Mouse (Mus musculus): ENCODE data around the gene Fli1. TPM values are rescaled to one million over a fixed set of nuclear protein-coding genes. Genes with fewer than 3 reads are reported as not detected.

Fli1 gene
- polyA plus RNA-seq, 1 experiment from 2014 or later = 6.0 TPM

GRCm38 (mm10) chr9:32559859-32560258 is 17.2 kb upstream of the Fli1 start:
- H3K4me1 ChIP-seq (ENCODE audit: control insufficient read depth, insufficient read depth, low read length) = no peaks in the 10 kb centered on the region
- H3K27ac ChIP-seq (ENCODE audit: low read length) = no peak overlapping the region
- no peaks in the 10 kb centered on the region for H3K36me3 ChIP-seq (ENCODE audit: control insufficient read depth, insufficient read depth, low read length)
- no peak overlapping the region for H3K9ac ChIP-seq (ENCODE audit: low read depth, low read length)
- no peak overlapping the region for H3K4me2 ChIP-seq (ENCODE audit: low read length)
- no peaks in the 10 kb centered on the region for H3K27me3 ChIP-seq (ENCODE audit: control insufficient read depth, insufficient read depth, low read depth, low read length)
- ATAC-seq = no peak
- no peak overlapping the region for H3K4me3 ChIP-seq (ENCODE audit: low read depth, low read length)
- H3K9me3 ChIP-seq (replicated peaks; ENCODE audit: control insufficient read depth, low read length, poor library complexity, severe bottlenecking) = no peaks in the 10 kb centered on the region
- 67% methylated on average over 8 of the region's 8 CpGs for WGBS

GRCm38 (mm10) chr9:32559454-32559853 is 16.8 kb upstream of the Fli1 start:
- Histone ChIP-seq H3K9me3 (replicated peaks; ENCODE audit: control insufficient read depth, low read length, poor library complexity, severe bottlenecking) (no peaks in the 10 kb centered on the region), H3K27me3 (ENCODE audit: control insufficient read depth, insufficient read depth, low read depth, low read length) (no peaks in the 10 kb centered on the region), H3K4me1 (ENCODE audit: control insufficient read depth, insufficient read depth, low read length) (no peaks in the 10 kb centered on the region), H3K27ac (ENCODE audit: low read length) (no peak overlapping the region), H3K36me3 (ENCODE audit: control insufficient read depth, insufficient read depth, low read length) (no peaks in the 10 kb centered on the region), H3K4me2 (ENCODE audit: low read length) (no peak overlapping the region), H3K4me3 (ENCODE audit: low read depth, low read length) (no peak overlapping the region), H3K9ac (ENCODE audit: low read depth, low read length) (no peak overlapping the region)
- ATAC-seq = no peak

GRCm38 (mm10) chr9:32556313-32556712 is 13.7 kb upstream of the Fli1 start:
- H3K27ac ChIP-seq (ENCODE audit: low read length) = no peak overlapping the region
- H3K4me3 ChIP-seq (ENCODE audit: low read depth, low read length) = no peak overlapping the region
- H3K9ac ChIP-seq (ENCODE audit: low read depth, low read length) = no peak overlapping the region
- WGBS = 84% methylated on average over 7 of the region's 7 CpGs
- H3K4me1 ChIP-seq (ENCODE audit: control insufficient read depth, insufficient read depth, low read length) = no peaks in the 10 kb centered on the region
- no peak for ATAC-seq
- no peaks in the 10 kb centered on the region for H3K36me3 ChIP-seq (ENCODE audit: control insufficient read depth, insufficient read depth, low read length)
- H3K9me3 ChIP-seq (replicated peaks; ENCODE audit: control insufficient read depth, low read length, poor library complexity, severe bottlenecking) = no peaks in the 10 kb centered on the region
- H3K4me2 ChIP-seq (ENCODE audit: low read length) = no peak overlapping the region
- no peaks in the 10 kb centered on the region for H3K27me3 ChIP-seq (ENCODE audit: control insufficient read depth, insufficient read depth, low read depth, low read length)

- Histone ChIP-seq H3K27ac (ENCODE audit: low read length) (no peak overlapping the region), H3K9me3 (replicated peaks; ENCODE audit: control insufficient read depth, low read length, poor library complexity, severe bottlenecking) (no peaks in the 10 kb centered on the region), H3K4me1 (ENCODE audit: control insufficient read depth, insufficient read depth, low read length) (0 out of 2 replicates have a peak, but pooled peaks cover 3% of the 10 kb centered on the region), H3K36me3 (ENCODE audit: control insufficient read depth, insufficient read depth, low read length) (no peaks in the 10 kb centered on the region), H3K9ac (ENCODE audit: low read depth, low read length) (no peak overlapping the region), H3K4me2 (ENCODE audit: low read length) (no peak overlapping the region), H3K4me3 (ENCODE audit: low read depth, low read length) (no peak overlapping the region), H3K27me3 (ENCODE audit: control insufficient read depth, insufficient read depth, low read depth, low read length) (peaks cover 4% of the 10 kb centered on the region)
- ATAC-seq = no peak
- WGBS = 88% methylated on average over 3 of the region's 3 CpGs
Observed at GRCm38 (mm10) chr9:32555279-32555678, 12.6 kb upstream of the Fli1 start.

GRCm38 (mm10) chr9:32550541-32550940 is 7.9 kb upstream of the Fli1 start:
- H3K4me3 ChIP-seq (ENCODE audit: low read depth, low read length) = no peak overlapping the region
- no peak overlapping the region for H3K27ac ChIP-seq (ENCODE audit: low read length)
- H3K4me1 ChIP-seq (ENCODE audit: control insufficient read depth, insufficient read depth, low read length) = peaks cover 4% of the 10 kb centered on the region; the same call in 1 of the 2 replicates
- no peak overlapping the region for H3K9ac ChIP-seq (ENCODE audit: low read depth, low read length)
- H3K27me3 ChIP-seq (ENCODE audit: control insufficient read depth, insufficient read depth, low read depth, low read length) = peaks cover 43% of the 10 kb centered on the region
- 4% methylated on average over 10 of the region's 10 CpGs for WGBS
- H3K4me2 ChIP-seq (ENCODE audit: low read length) = no peak overlapping the region
- no peaks in the 10 kb centered on the region for H3K9me3 ChIP-seq (replicated peaks; ENCODE audit: control insufficient read depth, low read length, poor library complexity, severe bottlenecking)
- ATAC-seq = no peak
- H3K36me3 ChIP-seq (ENCODE audit: control insufficient read depth, insufficient read depth, low read length) = no peaks in the 10 kb centered on the region

GRCm38 (mm10) chr9:32549462-32550384 is 7.1 kb upstream of the Fli1 start:
- Histone ChIP-seq H3K9me3 (replicated peaks; ENCODE audit: control insufficient read depth, low read length, poor library complexity, severe bottlenecking) (no peaks in the 10 kb centered on the region), H3K9ac (ENCODE audit: low read depth, low read length) (no peak overlapping the region), H3K4me2 (ENCODE audit: low read length) (no peak overlapping the region), H3K4me3 (ENCODE audit: low read depth, low read length) (no peak overlapping the region), H3K27ac (ENCODE audit: low read length) (no peak overlapping the region), H3K27me3 (ENCODE audit: control insufficient read depth, insufficient read depth, low read depth, low read length) (peaks cover 46% of the 10 kb centered on the region), H3K36me3 (ENCODE audit: control insufficient read depth, insufficient read depth, low read length) (no peaks in the 10 kb centered on the region), H3K4me1 (ENCODE audit: control insufficient read depth, insufficient read depth, low read length) (peaks cover 11% of the 10 kb centered on the region)
- WGBS = 19% methylated on average over 6 of the region's 6 CpGs
- ATAC-seq = no peak

- 30% methylated on average over 2 of the region's 2 CpGs for WGBS
- H3K4me3 ChIP-seq (ENCODE audit: low read depth, low read length) = no peak overlapping the region
- peaks cover 61% of the 10 kb centered on the region for H3K27me3 ChIP-seq (ENCODE audit: control insufficient read depth, insufficient read depth, low read depth, low read length)
- no peak for ATAC-seq
- no peaks in the 10 kb centered on the region for H3K36me3 ChIP-seq (ENCODE audit: control insufficient read depth, insufficient read depth, low read length)
- no peak overlapping the region for H3K27ac ChIP-seq (ENCODE audit: low read length)
- peaks cover 25% of the 10 kb centered on the region for H3K4me1 ChIP-seq (ENCODE audit: control insufficient read depth, insufficient read depth, low read length)
- H3K9ac ChIP-seq (ENCODE audit: low read depth, low read length) = no peak overlapping the region
- no peaks in the 10 kb centered on the region for H3K9me3 ChIP-seq (replicated peaks; ENCODE audit: control insufficient read depth, low read length, poor library complexity, severe bottlenecking)
- no peak overlapping the region for H3K4me2 ChIP-seq (ENCODE audit: low read length)
Observed at GRCm38 (mm10) chr9:32546731-32547130, 4.1 kb upstream of the Fli1 start.

- H3K4me2 ChIP-seq (ENCODE audit: low read length) = peak overlapping the region; percentile 36
- ATAC-seq = no peak
- peaks cover 56% of the 10 kb centered on the region for H3K27me3 ChIP-seq (ENCODE audit: control insufficient read depth, insufficient read depth, low read depth, low read length)
- H3K4me1 ChIP-seq (ENCODE audit: control insufficient read depth, insufficient read depth, low read length) = peaks cover 37% of the 10 kb centered on the region
- no peak overlapping the region for H3K27ac ChIP-seq (ENCODE audit: low read length)
- H3K36me3 ChIP-seq (ENCODE audit: control insufficient read depth, insufficient read depth, low read length) = no peaks in the 10 kb centered on the region
- no peaks in the 10 kb centered on the region for H3K9me3 ChIP-seq (replicated peaks; ENCODE audit: control insufficient read depth, low read length, poor library complexity, severe bottlenecking)
- 1% methylated on average over 40 of the region's 40 CpGs for WGBS
- H3K9ac ChIP-seq (ENCODE audit: low read depth, low read length) = no peak overlapping the region
- H3K4me3 ChIP-seq (ENCODE audit: low read depth, low read length) = peak overlapping the region; percentile 12; the same call in 1 of the 2 replicates
Observed at GRCm38 (mm10) chr9:32544731-32545661, 2.3 kb upstream of the Fli1 start.

Data from midbrain, embryonic 16.5 days (tissue).